Mouse (Mus musculus): ENCODE results near the gene Ptprn2. TPM values are rescaled to one million over a fixed set of nuclear protein-coding genes. Genes with fewer than 3 reads are reported as not detected.
"Not testable (repeated sequence)": the region's sequence is repeated elsewhere in the genome, so short reads cannot be mapped to it uniquely, and the experiment has no call there.

The Ptprn2 gene
- polyA plus RNA-seq, 1 experiment from 2014 or later, result 0.13 TPM

DNA sequence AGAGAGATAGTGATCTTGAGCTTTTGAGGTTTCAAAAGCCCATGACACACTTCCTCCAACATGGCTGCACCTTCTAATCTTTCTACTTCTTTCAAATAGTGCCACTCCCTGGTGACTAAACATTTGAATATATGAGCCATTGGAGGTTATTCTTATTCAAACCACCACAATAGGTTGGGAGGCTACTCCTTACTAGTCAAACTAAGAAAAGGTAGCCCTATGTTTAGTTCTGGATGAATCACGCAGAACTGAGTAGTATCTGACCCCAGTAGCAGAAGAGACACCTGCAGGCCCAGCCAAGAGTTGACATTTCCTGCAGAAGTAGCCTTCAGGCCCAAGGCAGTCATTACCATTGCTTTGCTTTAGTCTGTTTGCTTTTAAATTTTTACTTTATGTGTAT, 84.0 kb downstream of the Ptprn2 start:
- Histone ChIP-seq H3K4me2 (no peak overlapping the region), H3K27ac (no peak overlapping the region), H3K9ac (no peak overlapping the region), H3K4me1 (replicated peaks) (no peaks in the 10 kb centered on the region), H3K9me3 (replicated peaks) (no peaks in the 10 kb centered on the region), H3K4me3 (no peak overlapping the region), H3K36me3 (no peaks in the 10 kb centered on the region), H3K27me3 (no peaks in the 10 kb centered on the region)
- WGBS, result 57% methylated on average over 1 of the region's 1 CpGs
- ATAC-seq (replicated peaks; ENCODE audit: insufficient number of reproducible peaks, insufficient read depth, low FRiP score, low read depth), result no peak

DNA sequence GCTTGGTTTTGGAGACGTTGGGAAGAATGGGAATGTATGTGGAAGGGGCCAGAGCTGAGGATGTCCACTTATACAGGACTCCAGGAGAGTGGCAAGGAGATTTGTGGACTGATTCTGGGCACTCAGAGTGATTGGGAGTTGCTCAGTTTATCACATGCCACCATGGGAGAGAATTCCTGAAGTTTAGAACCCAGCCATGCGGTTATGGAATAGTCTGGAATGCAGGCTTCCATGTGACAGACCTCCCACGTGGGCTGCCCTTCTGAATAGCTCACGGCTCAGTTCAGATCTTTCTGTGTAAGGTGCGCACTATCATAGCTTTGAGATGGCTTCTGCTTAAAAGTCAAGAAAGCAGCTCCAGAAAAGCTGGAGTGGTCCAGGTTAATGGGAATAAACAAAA, 88.6 kb downstream of the Ptprn2 start:
- no peaks in the 10 kb centered on the region for H3K4me1 ChIP-seq (replicated peaks)
- ATAC-seq (replicated peaks; ENCODE audit: insufficient number of reproducible peaks, insufficient read depth, low FRiP score, low read depth), result no peak
- no peak overlapping the region for H3K4me3 ChIP-seq
- no peaks in the 10 kb centered on the region for H3K9me3 ChIP-seq (replicated peaks)
- H3K36me3 ChIP-seq, result no peaks in the 10 kb centered on the region
- no peak overlapping the region for H3K4me2 ChIP-seq
- no peak overlapping the region for H3K9ac ChIP-seq
- WGBS, result 66% methylated on average over 5 of the region's 5 CpGs
- no peak overlapping the region for H3K27ac ChIP-seq
- no peaks in the 10 kb centered on the region for H3K27me3 ChIP-seq

DNA sequence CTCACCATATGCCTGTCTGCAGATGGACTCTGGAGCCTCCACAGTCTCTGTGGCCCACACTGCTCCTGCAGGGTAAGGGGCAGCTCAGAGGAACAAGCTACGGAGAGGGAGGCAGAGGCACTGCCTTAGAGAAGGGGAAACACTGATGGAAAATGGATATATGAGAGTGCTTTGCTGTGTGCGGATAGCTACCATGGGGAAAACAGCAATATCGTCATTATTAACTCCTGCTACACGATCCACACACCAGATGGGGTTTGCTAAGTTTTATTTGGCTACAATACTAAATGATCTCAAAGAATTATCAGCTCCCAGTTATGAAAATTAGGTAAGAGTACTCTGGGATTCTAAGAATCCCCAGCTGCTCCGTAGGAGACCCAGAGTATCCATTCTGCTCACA, 89.2 kb downstream of the Ptprn2 start:
- Histone ChIP-seq H3K4me2 (no peak overlapping the region), H3K9ac (no peak overlapping the region), H3K4me1 (replicated peaks) (no peaks in the 10 kb centered on the region), H3K36me3 (no peaks in the 10 kb centered on the region), H3K27me3 (no peaks in the 10 kb centered on the region), H3K4me3 (no peak overlapping the region), H3K27ac (no peak overlapping the region), H3K9me3 (replicated peaks) (no peaks in the 10 kb centered on the region)
- ATAC-seq (replicated peaks; ENCODE audit: insufficient number of reproducible peaks, insufficient read depth, low FRiP score, low read depth), result no peak
- 64% methylated on average over 5 of the region's 5 CpGs for WGBS

DNA sequence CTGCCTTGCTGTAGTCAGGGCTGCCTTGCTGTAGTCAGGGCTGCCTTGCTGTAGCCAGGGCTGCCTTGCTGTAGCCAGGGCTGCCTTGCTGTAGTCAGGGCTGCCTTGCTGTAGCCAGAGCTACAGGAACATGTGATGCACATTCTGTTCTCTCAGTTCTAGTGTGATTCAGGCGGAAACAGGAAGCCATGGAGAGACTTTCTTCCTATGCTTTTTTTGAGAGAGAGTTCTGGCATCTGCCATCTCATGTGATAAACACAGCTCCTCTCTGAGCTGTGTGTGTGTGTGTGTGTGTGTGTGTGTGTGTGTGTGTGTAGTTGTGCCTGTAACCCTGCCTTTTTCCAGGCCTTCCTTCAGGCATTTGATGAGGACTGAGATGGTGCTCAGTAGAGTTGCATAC, 92.4 kb downstream of the Ptprn2 start:
- not testable (repeated sequence) for H3K27ac ChIP-seq; H3K9ac ChIP-seq; ATAC-seq (replicated peaks; ENCODE audit: insufficient number of reproducible peaks, insufficient read depth, low FRiP score, low read depth); H3K9me3 ChIP-seq (replicated peaks); H3K4me1 ChIP-seq (replicated peaks); H3K4me3 ChIP-seq; H3K27me3 ChIP-seq; H3K4me2 ChIP-seq; H3K36me3 ChIP-seq
- 45% methylated on average over 1 of the region's 1 CpGs for WGBS

DNA sequence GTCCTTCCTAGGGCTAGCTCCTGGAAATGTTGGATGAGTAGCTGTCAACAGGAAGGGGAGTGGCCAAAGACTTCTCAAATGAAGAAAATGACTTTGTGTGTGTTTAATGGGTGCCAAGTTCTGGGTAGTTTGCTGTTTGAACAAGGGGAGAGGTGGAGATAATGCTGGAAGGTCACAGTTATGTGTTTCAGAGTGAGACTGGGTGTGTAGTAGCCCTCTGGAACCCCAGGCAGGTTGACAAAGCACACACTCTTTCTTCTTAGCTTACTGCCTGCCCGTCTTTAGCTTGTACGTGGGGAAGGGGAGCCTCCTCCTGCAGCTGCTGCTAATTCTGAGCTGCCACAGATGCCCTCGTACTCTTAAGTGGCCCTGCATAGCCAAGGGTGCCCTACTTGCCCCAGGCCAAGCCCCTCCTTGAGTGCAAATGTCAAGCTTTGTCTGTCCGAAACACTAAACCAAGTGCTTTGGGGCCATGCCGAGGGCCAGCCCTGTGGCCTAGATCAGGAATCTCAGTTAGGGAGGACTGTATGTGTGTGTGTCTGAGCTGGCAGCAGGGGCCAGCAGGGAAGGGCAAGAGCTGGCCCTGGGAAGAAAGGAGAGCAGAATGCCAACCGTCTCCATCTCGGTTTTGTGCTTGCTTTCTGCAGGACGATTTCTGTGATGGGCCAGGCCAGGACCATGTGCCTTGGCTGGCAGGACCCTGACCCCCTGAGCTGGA, 95.5 kb downstream of the Ptprn2 start:
- WGBS, result 51% methylated on average over 8 of the region's 8 CpGs
- no peaks in the 10 kb centered on the region for H3K27me3 ChIP-seq
- H3K4me3 ChIP-seq, result no peak overlapping the region
- H3K9me3 ChIP-seq (replicated peaks), result no peaks in the 10 kb centered on the region
- H3K4me1 ChIP-seq (replicated peaks), result no peaks in the 10 kb centered on the region
- H3K27ac ChIP-seq, result no peak overlapping the region
- no peak for ATAC-seq (replicated peaks; ENCODE audit: insufficient number of reproducible peaks, insufficient read depth, low FRiP score, low read depth)
- no peak overlapping the region for H3K9ac ChIP-seq
- H3K4me2 ChIP-seq, result no peak overlapping the region
- H3K36me3 ChIP-seq, result no peaks in the 10 kb centered on the region

DNA sequence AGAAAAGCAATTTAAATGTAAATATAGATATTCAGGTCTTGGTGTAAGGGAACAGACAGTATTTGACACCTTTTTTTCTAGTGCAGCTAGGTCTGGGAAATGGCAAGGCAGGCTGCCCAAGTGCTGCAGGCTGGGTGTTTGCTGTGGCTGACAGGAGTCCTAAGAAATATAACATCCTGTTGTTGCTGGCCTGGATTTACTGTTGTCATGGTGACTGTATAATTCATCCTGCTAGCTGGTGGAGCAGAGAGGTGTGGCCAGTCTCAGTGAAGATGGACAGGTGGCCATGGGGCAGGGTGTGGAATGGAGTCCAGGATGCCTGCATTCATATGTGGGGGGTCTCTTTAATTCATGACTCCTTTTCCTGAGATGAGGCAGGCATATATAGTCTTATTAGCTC, 96.3 kb downstream of the Ptprn2 start:
- no peaks in the 10 kb centered on the region for H3K4me1 ChIP-seq (replicated peaks)
- H3K27me3 ChIP-seq, result no peaks in the 10 kb centered on the region
- H3K9ac ChIP-seq, result no peak overlapping the region
- no peaks in the 10 kb centered on the region for H3K36me3 ChIP-seq
- H3K4me3 ChIP-seq, result no peak overlapping the region
- no peak for ATAC-seq (replicated peaks; ENCODE audit: insufficient number of reproducible peaks, insufficient read depth, low FRiP score, low read depth)
- H3K4me2 ChIP-seq, result no peak overlapping the region
- H3K9me3 ChIP-seq (replicated peaks), result no peaks in the 10 kb centered on the region
- no peak overlapping the region for H3K27ac ChIP-seq

DNA sequence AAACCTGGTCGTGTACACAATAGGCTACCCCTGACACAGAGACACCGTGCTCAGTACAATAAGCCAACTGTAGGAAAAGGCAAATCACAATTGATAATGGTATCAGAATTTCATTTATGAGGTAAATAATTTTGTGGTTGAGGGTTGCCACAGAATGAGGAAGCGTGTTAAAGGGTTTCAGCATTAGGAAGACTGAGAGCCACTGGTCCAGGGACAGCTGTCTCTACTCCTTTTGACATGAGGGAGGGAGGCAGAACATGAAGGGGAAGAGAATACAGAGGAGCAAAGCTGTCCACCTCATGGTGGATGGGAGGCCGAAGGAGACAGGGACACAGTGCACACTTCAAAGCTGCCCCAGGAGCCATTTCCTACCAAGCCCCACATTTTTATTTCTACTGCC, 97.3 kb downstream of the Ptprn2 start:
- Histone ChIP-seq H3K27ac (no peak overlapping the region), H3K4me1 (replicated peaks) (no peaks in the 10 kb centered on the region), H3K4me2 (no peak overlapping the region), H3K36me3 (no peaks in the 10 kb centered on the region), H3K9ac (no peak overlapping the region), H3K9me3 (replicated peaks) (no peaks in the 10 kb centered on the region), H3K4me3 (no peak overlapping the region), H3K27me3 (no peaks in the 10 kb centered on the region)
- 73% methylated on average over 4 of the region's 4 CpGs for WGBS
- ATAC-seq (replicated peaks; ENCODE audit: insufficient number of reproducible peaks, insufficient read depth, low FRiP score, low read depth), result no peak

DNA sequence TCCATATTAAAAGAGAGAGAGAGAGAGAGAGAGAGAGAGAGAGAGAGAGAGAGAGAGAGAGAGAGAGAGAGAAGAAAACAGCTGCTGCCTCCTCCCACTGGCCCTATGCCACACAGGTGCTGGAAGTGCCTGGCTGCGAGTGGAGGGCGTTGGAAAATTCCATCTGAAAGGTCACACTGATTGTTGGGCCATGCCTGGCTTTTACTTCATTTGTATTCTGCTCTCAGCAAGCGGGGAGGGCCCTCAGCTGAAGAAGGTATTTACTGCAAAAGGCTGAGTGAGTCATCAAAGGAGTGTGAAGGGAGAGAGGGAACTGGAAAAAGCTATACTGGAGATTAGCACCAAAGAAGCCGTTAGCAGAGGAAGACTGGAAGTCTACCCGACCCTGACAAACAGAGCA, 99.5 kb downstream of the Ptprn2 start:
- H3K9me3 ChIP-seq (replicated peaks), result no peaks in the 10 kb centered on the region
- no peak overlapping the region for H3K9ac ChIP-seq
- H3K27me3 ChIP-seq, result no peaks in the 10 kb centered on the region
- H3K36me3 ChIP-seq, result no peaks in the 10 kb centered on the region
- no peak for ATAC-seq (replicated peaks; ENCODE audit: insufficient number of reproducible peaks, insufficient read depth, low FRiP score, low read depth)
- 15% methylated on average over 5 of the region's 5 CpGs for WGBS
- no peaks in the 10 kb centered on the region for H3K4me1 ChIP-seq (replicated peaks)
- H3K4me2 ChIP-seq, result no peak overlapping the region
- H3K4me3 ChIP-seq, result no peak overlapping the region
- H3K27ac ChIP-seq, result no peak overlapping the region

DNA sequence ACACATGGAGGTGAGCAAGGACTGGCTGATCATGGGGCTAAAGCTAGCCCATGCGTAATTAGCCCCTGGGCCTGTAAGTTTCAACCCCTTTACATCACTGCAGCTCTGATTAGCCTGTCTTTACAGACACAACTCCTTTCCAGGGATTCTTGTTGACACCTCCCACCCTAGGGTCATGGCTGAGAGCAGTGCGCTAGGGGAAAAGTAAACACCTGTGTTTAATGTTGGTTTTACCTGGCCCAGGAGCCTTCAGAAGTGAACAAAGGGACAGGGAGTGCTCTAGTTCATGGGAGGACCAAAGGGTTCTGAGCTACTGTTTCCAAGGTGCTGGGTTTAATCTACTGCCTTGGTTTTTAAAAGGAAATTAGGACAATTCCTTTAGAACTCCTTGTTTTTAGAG, 100.6 kb downstream of the Ptprn2 start:
- no peak overlapping the region for H3K9ac ChIP-seq
- no peaks in the 10 kb centered on the region for H3K9me3 ChIP-seq (replicated peaks)
- H3K27ac ChIP-seq, result no peak overlapping the region
- no peak overlapping the region for H3K4me3 ChIP-seq
- no peak overlapping the region for H3K4me2 ChIP-seq
- no peaks in the 10 kb centered on the region for H3K27me3 ChIP-seq
- ATAC-seq (replicated peaks; ENCODE audit: insufficient number of reproducible peaks, insufficient read depth, low FRiP score, low read depth), result no peak
- no peaks in the 10 kb centered on the region for H3K36me3 ChIP-seq
- 80% methylated on average over 2 of the region's 2 CpGs for WGBS
- H3K4me1 ChIP-seq (replicated peaks), result no peaks in the 10 kb centered on the region

DNA sequence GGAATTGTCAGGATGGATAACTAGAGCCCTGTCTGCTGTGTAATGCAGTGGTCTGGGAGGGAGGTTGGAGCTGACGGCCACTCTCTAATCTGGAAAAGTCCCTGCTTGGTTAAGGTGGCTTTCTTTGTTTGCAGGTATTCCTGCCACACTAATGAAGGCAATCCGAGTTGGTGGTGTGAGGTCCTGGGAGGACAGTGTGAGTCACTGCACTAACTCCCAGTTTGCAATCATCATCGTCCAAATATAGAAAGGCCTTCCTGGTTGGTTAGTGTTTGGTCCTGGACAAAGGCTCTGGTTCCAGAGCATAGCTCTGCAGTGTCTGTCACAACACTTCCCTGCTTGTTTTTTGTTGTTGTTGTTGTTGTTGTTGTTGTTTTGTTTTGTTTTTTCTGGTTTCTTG, 102.0 kb downstream of the Ptprn2 start:
- H3K4me1 ChIP-seq (replicated peaks), result no peaks in the 10 kb centered on the region
- ATAC-seq (replicated peaks; ENCODE audit: insufficient number of reproducible peaks, insufficient read depth, low FRiP score, low read depth), result no peak
- H3K9ac ChIP-seq, result no peak overlapping the region
- 47% methylated on average over 3 of the region's 3 CpGs for WGBS
- no peak overlapping the region for H3K27ac ChIP-seq
- no peaks in the 10 kb centered on the region for H3K9me3 ChIP-seq (replicated peaks)
- H3K4me2 ChIP-seq, result no peak overlapping the region
- no peak overlapping the region for H3K4me3 ChIP-seq
- H3K27me3 ChIP-seq, result no peaks in the 10 kb centered on the region
- H3K36me3 ChIP-seq, result no peaks in the 10 kb centered on the region

DNA sequence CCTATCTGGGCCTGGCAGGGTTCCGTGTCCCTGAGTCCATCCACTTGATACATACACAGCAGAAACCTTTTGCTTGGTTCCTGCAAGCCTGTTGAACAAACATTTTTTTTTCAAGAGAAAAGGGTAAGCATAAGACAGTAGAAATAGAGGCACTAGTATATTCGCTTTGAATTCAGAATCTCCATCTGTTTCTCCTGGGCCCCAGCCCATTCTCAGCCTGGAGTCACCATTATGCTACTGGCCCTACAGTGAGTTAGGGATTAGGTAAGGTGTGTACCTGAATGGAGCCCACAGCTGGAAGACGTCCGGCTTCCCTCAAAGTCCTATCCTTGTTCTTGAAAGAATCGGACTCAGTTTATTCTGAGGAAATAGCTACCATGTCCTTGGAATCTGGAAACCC, 104.6 kb downstream of the Ptprn2 start:
- no peaks in the 10 kb centered on the region for H3K36me3 ChIP-seq
- H3K4me1 ChIP-seq (replicated peaks), result no peaks in the 10 kb centered on the region
- no peaks in the 10 kb centered on the region for H3K9me3 ChIP-seq (replicated peaks)
- H3K27ac ChIP-seq, result no peak overlapping the region
- 84% methylated on average over 5 of the region's 5 CpGs for WGBS
- H3K27me3 ChIP-seq, result no peaks in the 10 kb centered on the region
- H3K9ac ChIP-seq, result no peak overlapping the region
- H3K4me3 ChIP-seq, result no peak overlapping the region
- H3K4me2 ChIP-seq, result no peak overlapping the region
- no peak for ATAC-seq (replicated peaks; ENCODE audit: insufficient number of reproducible peaks, insufficient read depth, low FRiP score, low read depth)

DNA sequence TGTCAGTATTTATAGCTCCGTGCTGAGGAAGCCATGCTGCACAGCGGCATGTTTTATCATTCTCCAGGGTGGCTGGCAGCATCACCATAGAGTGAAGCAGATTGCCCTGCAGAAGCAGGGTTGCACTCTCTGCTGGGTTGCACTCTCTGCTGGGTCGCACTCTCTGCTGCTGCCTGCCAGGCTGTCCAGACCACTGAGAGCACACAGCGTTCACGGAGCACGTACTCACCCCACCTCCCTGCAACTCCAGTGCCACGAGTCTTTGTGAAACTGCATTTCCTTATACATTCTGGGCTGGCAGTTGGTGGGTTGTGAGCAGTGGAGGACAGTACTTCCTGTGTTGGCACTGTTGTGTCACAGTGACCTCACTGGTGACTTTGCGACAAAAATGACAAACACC, 108.9 kb downstream of the Ptprn2 start:
- Histone ChIP-seq H3K27me3 (no peaks in the 10 kb centered on the region), H3K4me2 (no peak overlapping the region), H3K9ac (no peak overlapping the region), H3K36me3 (no peaks in the 10 kb centered on the region), H3K4me1 (replicated peaks) (no peaks in the 10 kb centered on the region), H3K4me3 (no peak overlapping the region), H3K27ac (no peak overlapping the region), H3K9me3 (replicated peaks) (no peaks in the 10 kb centered on the region)
- 68% methylated on average over 8 of the region's 8 CpGs for WGBS
- ATAC-seq (replicated peaks; ENCODE audit: insufficient number of reproducible peaks, insufficient read depth, low FRiP score, low read depth), result no peak
